Mouse (Mus musculus) bone marrow macrophage, adult 2 months (primary cell): ENCODE data around the gene Gm13697. TPM values are rescaled to one million over a fixed set of nuclear protein-coding genes. Genes with fewer than 3 reads are reported as not detected.
"Not testable (repeated sequence)": the region's sequence is repeated elsewhere in the genome, so short reads cannot be mapped to it uniquely, and the experiment has no call there.

ENCODE experiments used
- H3K27ac ChIP-seq: 2 replicates; pipeline ENCODE4 v1.5.1; 2012; ENCODE audit warnings: low read depth, low read length; ENCODE audit not compliant: insufficient read depth
- H3K4me1 ChIP-seq: 2 replicates; pipeline ENCODE4 v1.6.1; 2012; ENCODE audit warnings: low read length; ENCODE audit not compliant: control insufficient read depth, insufficient read depth
- H3K4me3 ChIP-seq: 2 replicates; pipeline ENCODE4 v1.5.1; 2012; ENCODE audit warnings: mild to moderate bottlenecking, low read length, moderate library complexity; ENCODE audit not compliant: insufficient read depth
- CTCF ChIP-seq: IDR thresholded peaks from 2 replicates; pipeline ENCODE4 v1.5.1; 2012; ENCODE audit warnings: low read depth, mild to moderate bottlenecking, low read length, moderate library complexity
- POLR2A ChIP-seq: IDR thresholded peaks from 2 replicates; pipeline ENCODE4 v1.6.1; 2012; ENCODE audit warnings: mild to moderate bottlenecking, low read depth, low read length, borderline replicate concordance
- polyA plus RNA-seq: library from polyadenylated mRNA; stranded (reverse); fragments of >200 nt; gene quantifications from 2 replicates; pipeline ENCODE4 v1.2.4, GENCODE M21; 2012; ENCODE audit not compliant: missing spikeins, insufficient read depth, insufficient read length

Gm13697 gene
- polyA plus RNA-seq, 1 experiment = not detected

GRCm38 (mm10) chr2:84008913-84009312 lies 24.4 kb downstream of the Gm13697 start:
- Histone ChIP-seq H3K4me3 (no peak overlapping the region), H3K27ac (no peak overlapping the region), H3K4me1 (0 out of 2 replicates have a peak, but pooled peaks cover 2% of the 10 kb centered on the region)
- no peak for TF ChIP-seq POLR2A
- TF ChIP-seq CTCF = no peak

DNA sequence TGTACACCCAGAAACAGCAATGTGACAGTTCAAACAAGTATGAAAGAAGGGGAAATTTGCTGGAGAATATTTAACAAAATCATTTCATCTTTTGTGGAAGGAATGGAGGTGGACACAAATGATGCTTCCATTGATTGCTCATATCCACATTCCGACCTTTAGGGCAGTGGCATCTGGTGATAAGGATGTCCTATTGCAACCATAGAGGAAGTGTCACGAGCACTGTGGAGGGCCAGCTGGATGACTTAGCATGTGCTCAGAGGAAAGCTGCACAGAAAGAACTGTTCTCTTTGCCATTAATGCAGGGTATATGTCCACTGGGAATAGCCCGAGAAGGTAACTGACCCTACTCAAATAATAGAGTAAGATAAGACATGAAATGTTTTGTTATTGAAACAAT lies 25.3 kb downstream of the Gm13697 start:
- no peak for TF ChIP-seq POLR2A
- TF ChIP-seq CTCF = no peak
- Histone ChIP-seq H3K4me3 (no peak overlapping the region), H3K27ac (no peak overlapping the region), H3K4me1 (0 out of 2 replicates have a peak, but pooled peaks cover 2% of the 10 kb centered on the region)

DNA sequence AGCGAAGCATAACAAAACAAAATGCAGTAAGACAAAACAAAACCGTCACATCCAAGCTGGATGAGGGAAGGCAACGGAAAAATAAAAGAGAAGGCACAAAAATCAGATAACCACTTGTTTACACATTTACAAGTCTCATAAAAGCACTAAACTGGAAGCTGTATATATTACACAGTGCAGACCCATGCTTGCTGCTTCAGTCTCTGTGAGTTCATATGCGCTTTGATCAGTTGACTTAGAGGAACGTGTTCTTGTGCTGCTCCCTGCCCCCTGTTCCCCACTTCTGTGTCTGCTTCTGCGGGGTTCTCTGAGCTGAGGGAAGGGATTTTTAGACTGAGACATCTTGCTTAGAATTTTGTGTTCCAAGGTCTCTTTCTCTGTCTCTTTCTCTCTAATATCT lies 30.0 kb downstream of the Gm13697 start:
- H3K4me3 ChIP-seq = no peak overlapping the region
- peaks cover 11% of the 10 kb centered on the region for H3K4me1 ChIP-seq
- TF ChIP-seq POLR2A (no peak), CTCF (no peak)
- H3K27ac ChIP-seq = no peak overlapping the region

DNA sequence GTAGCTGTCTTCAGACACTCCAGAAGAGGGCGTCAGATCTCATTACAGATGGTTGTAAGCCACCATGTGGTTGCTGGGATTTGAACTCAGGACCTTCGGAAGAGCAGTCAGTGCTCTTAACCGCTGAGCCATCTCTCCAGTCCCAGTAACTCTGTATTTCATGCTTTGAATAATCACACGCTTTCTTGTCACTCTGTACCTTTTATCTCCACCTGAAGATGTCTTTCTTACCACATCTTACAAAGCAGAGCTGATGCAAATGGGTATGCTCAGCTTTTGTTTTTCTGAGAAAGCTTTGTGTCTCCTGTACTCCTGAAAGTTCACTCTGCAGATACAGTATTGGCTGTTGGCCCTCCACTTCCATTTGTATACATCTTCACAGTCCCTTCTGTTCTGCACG lies 31.7 kb downstream of the Gm13697 start:
- not testable (repeated sequence) for H3K27ac ChIP-seq, H3K4me3 ChIP-seq
- peaks cover 12% of the 10 kb centered on the region for H3K4me1 ChIP-seq

DNA sequence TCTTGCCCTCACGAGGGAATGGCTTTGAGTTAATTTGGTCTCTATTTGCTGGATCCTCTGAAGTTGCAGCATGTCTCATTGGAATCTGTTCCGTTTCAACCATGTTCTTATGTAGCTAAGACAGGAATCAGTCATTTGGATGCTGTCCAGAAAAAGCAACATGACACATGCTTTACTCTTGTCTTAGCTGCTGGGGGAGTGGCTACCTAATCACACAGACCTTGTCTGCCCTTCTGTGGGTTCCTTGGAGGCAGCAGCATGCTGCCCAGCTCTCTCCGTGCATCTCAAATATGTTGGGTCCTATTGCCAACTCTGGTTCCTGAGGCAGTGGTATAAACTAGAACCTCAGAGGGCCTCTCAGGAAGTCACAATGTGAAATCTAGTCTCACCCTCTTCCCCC lies 33.8 kb downstream of the Gm13697 start:
- Histone ChIP-seq H3K4me3 (no peak overlapping the region), H3K27ac (no peak overlapping the region), H3K4me1 (peaks cover 23% of the 10 kb centered on the region)
- TF ChIP-seq POLR2A (no peak), CTCF (no peak)

GRCm38 (mm10) chr2:84019519-84020305 lies 35.2 kb downstream of the Gm13697 start:
- TF ChIP-seq CTCF (no peak), POLR2A (no peak)
- Histone ChIP-seq H3K27ac (no peak overlapping the region), H3K4me1 (peaks cover 23% of the 10 kb centered on the region), H3K4me3 (no peak overlapping the region)

GRCm38 (mm10) chr2:84021930-84022329 lies 37.4 kb downstream of the Gm13697 start:
- no peak for TF ChIP-seq POLR2A
- no peak for TF ChIP-seq CTCF
- Histone ChIP-seq H3K27ac (no peak overlapping the region), H3K4me3 (no peak overlapping the region), H3K4me1 (peaks cover 23% of the 10 kb centered on the region)

DNA sequence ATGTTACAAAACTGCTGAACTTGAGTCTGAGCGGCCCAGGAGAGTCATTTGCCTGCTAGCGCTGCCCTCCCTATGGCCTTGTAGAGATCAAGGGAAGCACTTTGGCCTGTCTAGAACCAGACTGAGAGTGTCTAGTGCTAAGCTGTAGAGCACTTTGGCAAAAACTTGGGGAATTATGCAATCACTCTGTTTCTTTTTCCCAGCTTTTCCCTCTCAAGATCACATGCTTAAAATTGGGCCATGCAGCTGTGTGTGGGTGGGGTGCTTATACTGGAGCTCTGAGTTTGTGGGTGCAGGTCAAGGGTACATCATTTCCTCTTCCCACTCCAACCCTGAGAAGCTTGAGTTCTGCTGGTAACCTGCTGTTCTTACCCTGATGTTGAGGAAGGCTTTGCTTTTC lies 38.4 kb downstream of the Gm13697 start:
- Histone ChIP-seq H3K4me3 (no peak overlapping the region), H3K4me1 (peaks cover 23% of the 10 kb centered on the region), H3K27ac (no peak overlapping the region)
- no peak for TF ChIP-seq POLR2A
- no peak for TF ChIP-seq CTCF

DNA sequence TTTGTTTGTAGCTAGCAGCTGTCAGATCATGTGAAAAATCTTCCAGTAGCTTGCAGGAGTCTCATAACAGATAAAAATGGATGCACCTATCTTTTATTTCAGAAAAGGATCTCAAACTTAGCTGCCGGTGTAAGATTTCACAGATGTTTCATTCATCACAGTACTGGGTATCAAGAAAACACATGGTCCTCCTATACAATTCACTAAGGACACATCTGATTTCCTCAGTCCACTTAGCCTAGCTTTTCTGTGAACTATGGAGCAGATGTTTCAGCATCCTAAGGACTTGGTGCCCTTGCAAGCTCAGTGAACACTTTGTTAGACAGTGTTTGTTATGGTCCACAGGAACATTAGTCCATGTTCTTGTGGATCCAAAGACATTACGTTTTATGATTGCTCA lies 38.8 kb downstream of the Gm13697 start:
- TF ChIP-seq CTCF = no peak
- TF ChIP-seq POLR2A = no peak
- Histone ChIP-seq H3K4me1 (peaks cover 18% of the 10 kb centered on the region), H3K27ac (no peak overlapping the region), H3K4me3 (no peak overlapping the region)

- Histone ChIP-seq H3K27ac (no peak overlapping the region), H3K4me3 (no peak overlapping the region), H3K4me1 (peaks cover 12% of the 10 kb centered on the region)
- TF ChIP-seq POLR2A (no peak), CTCF (no peak)
Observed at GRCm38 (mm10) chr2:84025217-84025616, 40.7 kb downstream of the Gm13697 start.
